Mouse (Mus musculus) kidney, embryonic 16.5 days (tissue): ENCODE results near the gene Slc35a2. TPM values are rescaled to one million over a fixed set of nuclear protein-coding genes. Genes with fewer than 3 reads are reported as not detected.

Experiments used
- ATAC-seq: fragments of 200-750 bp; cut with Nextera tagmentation; 2 replicates; pipeline ENCODE4 v1.8.0; 2017; ENCODE audit warnings: moderate TSS enrichment; ENCODE audit not compliant: low FRiP score, low TSS enrichment
- H3K27ac ChIP-seq: fragments of 300-500 bp; sonication (generic); 2 replicates; pipeline ENCODE4 v1.5.1; 2014; ENCODE audit warnings: low read length
- H3K27me3 ChIP-seq: fragments of 300-500 bp; sonication (generic); 2 replicates; pipeline ENCODE4 v1.6.1; 2014; ENCODE audit warnings: low read length, control low read depth, mixed read lengths; ENCODE audit not compliant: insufficient read depth
- H3K36me3 ChIP-seq: fragments of 300-500 bp; sonication (generic); 2 replicates; pipeline ENCODE4 v1.6.1; 2014; ENCODE audit warnings: low read length, control low read depth, mixed read lengths; ENCODE audit not compliant: insufficient read depth
- H3K4me1 ChIP-seq: fragments of 300-500 bp; sonication (generic); 2 replicates; pipeline ENCODE4 v1.6.1; 2014; ENCODE audit warnings: low read length, control low read depth, mixed read lengths; ENCODE audit not compliant: insufficient read depth
- H3K4me2 ChIP-seq: fragments of 300-500 bp; sonication (generic); replicated peaks from 2 replicates; pipeline ENCODE4 v1.6.1; 2014; ENCODE audit warnings: low read depth, low read length
- H3K4me3 ChIP-seq: fragments of 300-500 bp; sonication (generic); 2 replicates; pipeline ENCODE4 v1.5.1; 2014; ENCODE audit warnings: mild to moderate bottlenecking, low read length
- H3K9ac ChIP-seq: fragments of 300-500 bp; sonication (generic); replicated peaks from 2 replicates; pipeline ENCODE4 v1.6.1; 2014; ENCODE audit warnings: low read length
- H3K9me3 ChIP-seq: fragments of 300-500 bp; sonication (generic); 2 replicates; pipeline ENCODE4 v1.6.1; 2016; ENCODE audit warnings: low read length, control low read depth
- WGBS: fragments of 180-500 bp; shearing (Covaris S2); extraction: QIAGEN DNeasy Blood & Tissue Kit; methylation state at CpG from one replicate; pipeline ENCODE4 v1.1.7; 2014; 5-methylcytosine and 5-hydroxymethylcytosine counted together
- polyA plus RNA-seq: library from polyadenylated mRNA; unstranded; fragments of >200 nt; fragmentation: Nextera tagmentation; extraction: Ambion mirVana; gene quantifications from 2 replicates; pipeline ENCODE4 v1.2.1, GENCODE M21; 2015

Gene Slc35a2
- polyA plus RNA-seq, 1 experiment from 2014 or later: 41.1 TPM

GRCm38 (mm10) chrX:7926266-7926665 lies 42.4 kb downstream of the Slc35a2 start:
- WGBS: 77% methylated on average over 6 of the region's 6 CpGs
- peaks cover 5% of the 10 kb centered on the region; the same call in 1 of the 2 replicates for H3K36me3 ChIP-seq
- ATAC-seq: no peak
- H3K4me2 ChIP-seq: no peak overlapping the region
- no peak overlapping the region for H3K27ac ChIP-seq
- H3K9ac ChIP-seq: no peak overlapping the region
- no peaks in the 10 kb centered on the region for H3K9me3 ChIP-seq
- no peaks in the 10 kb centered on the region for H3K4me1 ChIP-seq
- H3K27me3 ChIP-seq: peaks cover 58% of the 10 kb centered on the region
- H3K4me3 ChIP-seq: no peak overlapping the region

- H3K27ac ChIP-seq: no peak overlapping the region
- H3K4me2 ChIP-seq: 0 out of 2 replicates have a peak overlapping the region, but pooled peaks have one; percentile 1
- H3K27me3 ChIP-seq: peaks cover 49% of the 10 kb centered on the region
- no peak for ATAC-seq
- H3K4me1 ChIP-seq: no peaks in the 10 kb centered on the region
- no peak overlapping the region for H3K4me3 ChIP-seq
- no peaks in the 10 kb centered on the region for H3K9me3 ChIP-seq
- H3K9ac ChIP-seq: no peak overlapping the region
- peaks cover 14% of the 10 kb centered on the region; the same call in 1 of the 2 replicates for H3K36me3 ChIP-seq
- 27% methylated on average over 10 of the region's 10 CpGs for WGBS
Observed at GRCm38 (mm10) chrX:7927116-7927515, 43.3 kb downstream of the Slc35a2 start.

- Histone ChIP-seq H3K4me2 (0 out of 2 replicates have a peak within 1 kb of the TSS, but pooled peaks have one; percentile 1), H3K36me3 (peaks cover 15% of the 10 kb centered on the region; the same call in 1 of the 2 replicates), H3K4me3 (no peak within 1 kb of the TSS), H3K4me1 (no peaks in the 10 kb centered on the region), H3K27ac (no peak within 1 kb of the TSS), H3K27me3 (peaks cover 38% of the 10 kb centered on the region), H3K9ac (no peak within 1 kb of the TSS), H3K9me3 (no peaks in the 10 kb centered on the region)
- ATAC-seq: 0 out of 2 replicates have a peak, but pooled peaks have one; percentile 31
- WGBS: 29% methylated on average over 18 of the region's 19 CpGs
Observed at GRCm38 (mm10) chrX:7928270-7928790, 44.5 kb downstream of the Slc35a2 start, which contains the start of gene Eras. Gene Eras (minus strand): TSS chrX:7928607.

GRCm38 (mm10) chrX:7936874-7937273 lies 53.0 kb downstream of the Slc35a2 start:
- Histone ChIP-seq H3K4me1 (no peaks in the 10 kb centered on the region), H3K4me3 (no peak overlapping the region), H3K36me3 (peaks cover 26% of the 10 kb centered on the region), H3K4me2 (no peak overlapping the region), H3K9me3 (no peaks in the 10 kb centered on the region), H3K27me3 (no peaks in the 10 kb centered on the region), H3K27ac (no peak overlapping the region), H3K9ac (no peak overlapping the region)
- 37% methylated on average over 10 of the region's 11 CpGs for WGBS
- ATAC-seq: no peak

GRCm38 (mm10) chrX:7937667-7938066 lies 53.8 kb downstream of the Slc35a2 start:
- no peak for ATAC-seq
- H3K27me3 ChIP-seq: no peaks in the 10 kb centered on the region
- H3K36me3 ChIP-seq: peaks cover 22% of the 10 kb centered on the region
- no peak overlapping the region for H3K4me3 ChIP-seq
- 93% methylated on average over 6 of the region's 6 CpGs for WGBS
- H3K4me2 ChIP-seq: no peak overlapping the region
- H3K4me1 ChIP-seq: no peaks in the 10 kb centered on the region
- H3K9ac ChIP-seq: no peak overlapping the region
- H3K9me3 ChIP-seq: no peaks in the 10 kb centered on the region
- H3K27ac ChIP-seq: no peak overlapping the region

Other genes starting within 250 kb of the Slc35a2 start
- 3.1 and 3.6 TPM in 2 replicates for gene Syp, start 245.6 kb upstream of the Slc35a2 start, polyA plus RNA-seq
- 14.1 and 14.7 TPM in 2 replicates for gene Prickle3, start 226.8 kb upstream of the Slc35a2 start, polyA plus RNA-seq
- gene Plp2, start 212.6 kb upstream of the Slc35a2 start, polyA plus RNA-seq: 170 and 179 TPM in 2 replicates
- 0.91 and 1.4 TPM in 2 replicates for gene Magix, start 202.8 kb upstream of the Slc35a2 start, polyA plus RNA-seq
- 47.6 and 50.4 TPM in 2 replicates for gene Gpkow, start 186.9 kb upstream of the Slc35a2 start, polyA plus RNA-seq
- 45.7 and 48.8 TPM in 2 replicates for gene Wdr45, start 169.7 kb upstream of the Slc35a2 start, polyA plus RNA-seq
- 0.59 TPM in 1 of 2 replicates, not detected in the other for gene Gm45208, start 161.8 kb upstream of the Slc35a2 start, polyA plus RNA-seq
- 69.3 and 74.7 TPM in 2 replicates for gene Praf2, start 155.6 kb upstream of the Slc35a2 start, polyA plus RNA-seq
- gene Ccdc120, start 133.1 kb upstream of the Slc35a2 start, polyA plus RNA-seq: 17.4 and 19.6 TPM in 2 replicates
- gene Tfe3, start 121.5 kb upstream of the Slc35a2 start, polyA plus RNA-seq: 30.9 and 31.4 TPM in 2 replicates
- 47.5 and 57.0 TPM in 2 replicates for gene Gripap1, start 94.3 kb upstream of the Slc35a2 start, polyA plus RNA-seq
- gene Kcnd1, start 61.7 kb upstream of the Slc35a2 start, polyA plus RNA-seq: 1.7 and 1.9 TPM in 2 replicates
- gene Otud5, start 42.7 kb upstream of the Slc35a2 start, polyA plus RNA-seq: 37.5 and 39.1 TPM in 2 replicates
- gene Pim2, start 5.8 kb upstream of the Slc35a2 start, polyA plus RNA-seq: 11.7 and 13.4 TPM in 2 replicates
- gene Pqbp1, start 15.2 kb downstream of the Slc35a2 start, polyA plus RNA-seq: 113 and 124 TPM in 2 replicates
- 182 and 184 TPM in 2 replicates for gene Timm17b, start 15.3 kb downstream of the Slc35a2 start, polyA plus RNA-seq
- not detected in 2 replicates for gene Gm10491, start 23.8 kb downstream of the Slc35a2 start, polyA plus RNA-seq
- not detected in 2 replicates for gene Gm10490, start 25.5 kb downstream of the Slc35a2 start, polyA plus RNA-seq
- 1.4 and 2.3 TPM in 2 replicates for gene Pcsk1n, start 35.8 kb downstream of the Slc35a2 start, polyA plus RNA-seq
- not detected in 2 replicates for gene Eras, start 44.6 kb downstream of the Slc35a2 start, polyA plus RNA-seq
- 65.3 and 69.8 TPM in 2 replicates for gene Hdac6, start 63.9 kb downstream of the Slc35a2 start, polyA plus RNA-seq
- gene Gata1, start 94.0 kb downstream of the Slc35a2 start, polyA plus RNA-seq: 0.58 and 0.69 TPM in 2 replicates
- gene Glod5, start 134.5 kb downstream of the Slc35a2 start, polyA plus RNA-seq: 0.34 and 0.64 TPM in 2 replicates
- 66.5 and 70.7 TPM in 2 replicates for gene Suv39h1, start 190.7 kb downstream of the Slc35a2 start, polyA plus RNA-seq
- 0.11 and 0.18 TPM in 2 replicates for gene Was, start 206.5 kb downstream of the Slc35a2 start, polyA plus RNA-seq
- gene Wdr13, start 248.9 kb downstream of the Slc35a2 start, polyA plus RNA-seq: 29.0 and 29.6 TPM in 2 replicates